Mouse (Mus musculus): ENCODE results near the gene Gm20918. TPM values are rescaled to one million over a fixed set of nuclear protein-coding genes. Genes with fewer than 3 reads are reported as not detected.
"Not testable (repeated sequence)": the region's sequence is repeated elsewhere in the genome, so short reads cannot be mapped to it uniquely, and the experiment has no call there.

The Gm20918 gene
- not detected in 2 replicates for polyA plus RNA-seq (2012; rRNA removed)
- not detected in 2 replicates for polyA plus RNA-seq (2014; fragmentation: Nextera tagmentation; extraction: Ambion mirVana)

DNA sequence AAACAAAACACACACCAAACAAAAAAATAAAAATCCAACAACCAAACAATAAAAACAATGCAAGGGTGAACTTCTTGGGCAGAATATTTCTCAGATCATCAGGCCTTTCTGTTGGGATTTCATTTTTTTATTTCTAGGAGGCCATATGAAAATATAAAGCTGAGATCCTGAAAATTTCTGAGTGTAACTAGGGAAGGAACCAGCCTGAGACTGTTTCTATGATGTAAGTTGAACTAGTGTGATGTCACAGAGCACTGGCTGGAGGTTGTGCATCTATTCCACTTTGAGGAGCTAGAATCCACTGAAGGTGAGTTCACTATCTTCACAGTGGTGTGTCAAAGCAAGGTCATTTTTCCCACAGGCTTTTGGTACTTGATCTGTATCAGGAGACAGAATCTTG is at the start of gene Gm20918:
Gene Gm20918 (plus strand): TSS at position 301 of the 400 bp plus-strand sequence.
- not testable (repeated sequence) for DNase-seq (ENCODE audit: low spot score); H3K9me3 ChIP-seq (ENCODE audit: control insufficient read depth, low read length); H3K4me2 ChIP-seq (replicated peaks; ENCODE audit: low read depth, low read length, severe bottlenecking); H3K27me3 ChIP-seq (ENCODE audit: control insufficient read depth, insufficient read depth, low read length); H3K36me3 ChIP-seq (ENCODE audit: control insufficient read depth, insufficient read depth, low read length); H3K4me1 ChIP-seq (ENCODE audit: control insufficient read depth, insufficient read depth, low read length); ATAC-seq (ENCODE audit: low FRiP score, low read depth); H3K4me3 ChIP-seq (replicated peaks; ENCODE audit: low read length); H3K27ac ChIP-seq (replicated peaks; ENCODE audit: low read depth, low read length); H3K9ac ChIP-seq (ENCODE audit: low read depth, low read length, severe bottlenecking)

Other genes with a start within 250 kb of the Gm20918 start
- gene Gm21820, start 205.5 kb downstream of the Gm20918 start, polyA plus RNA-seq (2012; rRNA removed) = not detected in 2 replicates
- gene Gm21820, start 205.5 kb downstream of the Gm20918 start, polyA plus RNA-seq (2014; fragmentation: Nextera tagmentation; extraction: Ambion mirVana) = not detected in 2 replicates